Mouse (Mus musculus) myocyte (in vitro differentiated cells): ENCODE data around the gene Mbnl2.

Experiments
- MAX ChIP-seq: IDR thresholded peaks from one replicate; pipeline ENCODE4 v1.6.1; 2011; ENCODE audit warnings: low read depth, mild to moderate bottlenecking, control low read depth
- MYOD1 ChIP-seq, 3 experiments: IDR thresholded peaks; one replicate each; pipeline ENCODE4 v1.6.1; 2011; ENCODE audit warnings: control low read depth in 2 of 3, low read depth in 2 of 3, mild to moderate bottlenecking in 2 of 3, moderate library complexity in 1 of 3; ENCODE audit not compliant: insufficient read length in 2 of 3, control insufficient read depth in 1 of 3
- POLR2A ChIP-seq: IDR thresholded peaks from one replicate; pipeline ENCODE4 v1.6.1; 2011; ENCODE audit warnings: low read depth, mild to moderate bottlenecking, control low read depth, moderate library complexity; ENCODE audit not compliant: insufficient read length
- REST ChIP-seq: IDR thresholded peaks from one replicate; pipeline ENCODE4 v1.6.1; 2011; ENCODE audit warnings: mild to moderate bottlenecking, control low read depth, moderate library complexity; ENCODE audit not compliant: insufficient read depth, insufficient read length
- SRF ChIP-seq: IDR thresholded peaks from one replicate; pipeline ENCODE4 v1.6.1; 2011; ENCODE audit warnings: low read depth; ENCODE audit not compliant: control insufficient read depth, insufficient read length

- TF ChIP-seq SRF (no peak), REST (no peak), MAX (no peak), POLR2A (no peak), MYOD1 (IDR thresholded peaks at IDR 0.05; ENCODE audit: control insufficient read depth in 1 of 3, insufficient read length in 2 of 3, low read depth in 2 of 3) (no peak)
Measured at GRCm38 (mm10) chr14:120309691-120310090, 34.2 kb downstream of the Mbnl2 start.
